Mouse (Mus musculus) midbrain, embryonic 14.5 days (tissue): ENCODE results near the gene Nipal3. TPM values are rescaled to one million over a fixed set of nuclear protein-coding genes. Genes with fewer than 3 reads are reported as not detected.
A peak's percentile ranks its signal among the peaks of the same experiment; 100 is the strongest.

Source experiments
- ATAC-seq: fragments of 200-750 bp; cut with Nextera tagmentation; 2 replicates; pipeline ENCODE4 v1.8.0; 2017; ENCODE audit warnings: moderate number of reproducible peaks, moderate library complexity; ENCODE audit not compliant: low FRiP score, low TSS enrichment
- DNase-seq: peaks from one replicate; pipeline ENCODE4 v3.0.0-alpha.2; 2015
- H3K27ac ChIP-seq: fragments of 300-500 bp; sonication (generic); replicated peaks from 2 replicates; pipeline ENCODE4 v1.5.1; 2014; ENCODE audit warnings: mild to moderate bottlenecking, low read depth, low read length, moderate library complexity
- H3K27me3 ChIP-seq: fragments of 300-500 bp; sonication (generic); 2 replicates; pipeline ENCODE4 v1.6.1; 2014; ENCODE audit warnings: low read length, control low read depth, mixed read lengths; ENCODE audit not compliant: control insufficient read depth, insufficient read depth
- H3K36me3 ChIP-seq: fragments of 300-500 bp; sonication (generic); 2 replicates; pipeline ENCODE4 v1.6.1; 2014; ENCODE audit warnings: low read length, control low read depth; ENCODE audit not compliant: control insufficient read depth, insufficient read depth
- H3K4me1 ChIP-seq: fragments of 300-500 bp; sonication (generic); 2 replicates; pipeline ENCODE4 v1.6.1; 2014; ENCODE audit warnings: mild to moderate bottlenecking, antibody characterized with exemption, low read length, control low read depth; ENCODE audit not compliant: control insufficient read depth, insufficient read depth
- H3K4me2 ChIP-seq: fragments of 300-500 bp; sonication (generic); 2 replicates; pipeline ENCODE4 v1.6.1; 2014; ENCODE audit warnings: mild to moderate bottlenecking, low read length, moderate library complexity
- H3K4me3 ChIP-seq: fragments of 300-500 bp; sonication (generic); replicated peaks from 2 replicates; pipeline ENCODE4 v1.5.1; 2014; ENCODE audit warnings: low read depth, low read length
- H3K9ac ChIP-seq: fragments of 300-500 bp; sonication (generic); replicated peaks from 2 replicates; pipeline ENCODE4 v1.6.1; 2014; ENCODE audit warnings: mild to moderate bottlenecking, low read length, moderate library complexity
- H3K9me3 ChIP-seq: fragments of 300-500 bp; sonication (generic); 2 replicates; pipeline ENCODE4 v1.6.1; 2016; ENCODE audit warnings: low read length, control low read depth, mixed read lengths; ENCODE audit not compliant: control insufficient read depth
- WGBS: fragments of 180-500 bp; shearing (Covaris S2); extraction: QIAGEN DNeasy Blood & Tissue Kit; methylation state at CpG from one replicate; pipeline ENCODE4 v1.1.7; 2014; 5-methylcytosine and 5-hydroxymethylcytosine counted together
- polyA plus RNA-seq: library from polyadenylated mRNA; unstranded; fragments of >200 nt; fragmentation: Nextera tagmentation; extraction: Ambion mirVana; gene quantifications from 2 replicates; pipeline ENCODE4 v1.2.1, GENCODE M21; 2014

Gene Nipal3
- polyA plus RNA-seq, 1 experiment from 2014 or later, result 7.7 TPM

GRCm38 (mm10) chr4:135420416-135420815 is 74.4 kb downstream of the Nipal3 start:
- no peak overlapping the region for H3K9ac ChIP-seq
- no peak overlapping the region for H3K4me3 ChIP-seq
- H3K36me3 ChIP-seq, result peaks cover 60% of the 10 kb centered on the region
- H3K4me2 ChIP-seq, result no peak overlapping the region
- no peaks in the 10 kb centered on the region for H3K4me1 ChIP-seq
- H3K27ac ChIP-seq, result no peak overlapping the region
- ATAC-seq, result no peak
- H3K27me3 ChIP-seq, result no peaks in the 10 kb centered on the region
- no peaks in the 10 kb centered on the region for H3K9me3 ChIP-seq
- no peak for DNase-seq
- 82% methylated on average over 11 of the region's 11 CpGs for WGBS

- Histone ChIP-seq H3K9ac (no peak overlapping the region), H3K27me3 (no peaks in the 10 kb centered on the region), H3K27ac (no peak overlapping the region), H3K4me1 (no peaks in the 10 kb centered on the region), H3K4me3 (no peak overlapping the region), H3K4me2 (no peak overlapping the region), H3K36me3 (peaks cover 61% of the 10 kb centered on the region), H3K9me3 (no peaks in the 10 kb centered on the region)
- DNase-seq (no peak), ATAC-seq (no peak)
- WGBS, result 90% methylated on average over 21 of the region's 21 CpGs
These were observed 74.8 kb downstream of the Nipal3 start for GRCm38 (mm10) chr4:135419996-135420395.

- Histone ChIP-seq H3K27ac (no peak overlapping the region), H3K9ac (no peak overlapping the region), H3K4me3 (no peak overlapping the region), H3K36me3 (peaks cover 54% of the 10 kb centered on the region), H3K4me2 (no peak overlapping the region), H3K9me3 (no peaks in the 10 kb centered on the region), H3K27me3 (no peaks in the 10 kb centered on the region), H3K4me1 (no peaks in the 10 kb centered on the region)
- 94% methylated on average over 21 of the region's 21 CpGs for WGBS
- no peak for DNase-seq
- no peak for ATAC-seq
These were observed 78.5 kb downstream of the Nipal3 start for GRCm38 (mm10) chr4:135416367-135416766.

- no peaks in the 10 kb centered on the region for H3K9me3 ChIP-seq
- H3K27ac ChIP-seq, result no peak overlapping the region
- H3K4me2 ChIP-seq, result no peak overlapping the region
- peaks cover 38% of the 10 kb centered on the region for H3K36me3 ChIP-seq
- WGBS, result 82% methylated on average over 8 of the region's 8 CpGs
- DNase-seq (no peak), ATAC-seq (no peak)
- no peaks in the 10 kb centered on the region for H3K27me3 ChIP-seq
- no peak overlapping the region for H3K4me3 ChIP-seq
- no peak overlapping the region for H3K9ac ChIP-seq
- no peaks in the 10 kb centered on the region for H3K4me1 ChIP-seq
These were observed 81.3 kb downstream of the Nipal3 start for GRCm38 (mm10) chr4:135413491-135413890.

- DNase-seq (peak; percentile 79), ATAC-seq (no peak)
- H3K27ac ChIP-seq, result no peak overlapping the region
- no peaks in the 10 kb centered on the region for H3K27me3 ChIP-seq
- no peaks in the 10 kb centered on the region for H3K4me1 ChIP-seq
- H3K4me3 ChIP-seq, result no peak overlapping the region
- no peak overlapping the region for H3K9ac ChIP-seq
- H3K4me2 ChIP-seq, result no peak overlapping the region
- peaks cover 30% of the 10 kb centered on the region for H3K36me3 ChIP-seq
- WGBS, result 40% methylated on average over 4 of the region's 4 CpGs
- H3K9me3 ChIP-seq, result no peaks in the 10 kb centered on the region
These were observed 83.2 kb downstream of the Nipal3 start for GRCm38 (mm10) chr4:135411633-135412032.

GRCm38 (mm10) chr4:135406180-135406579 is 88.7 kb downstream of the Nipal3 start:
- Histone ChIP-seq H3K9me3 (no peaks in the 10 kb centered on the region), H3K9ac (no peak overlapping the region)
- DNase-seq, result no peak

GRCm38 (mm10) chr4:135404916-135405315 is 89.9 kb downstream of the Nipal3 start:
- Histone ChIP-seq H3K9ac (no peak overlapping the region), H3K4me1 (no peaks in the 10 kb centered on the region), H3K36me3 (no peaks in the 10 kb centered on the region), H3K27ac (no peak overlapping the region), H3K4me3 (no peak overlapping the region), H3K9me3 (no peaks in the 10 kb centered on the region), H3K4me2 (no peak overlapping the region), H3K27me3 (0 out of 2 replicates have a peak, but pooled peaks cover 3% of the 10 kb centered on the region)
- no peak for DNase-seq
- WGBS, result 93% methylated on average over 2 of the region's 2 CpGs
- no peak for ATAC-seq

More at GRCm38 (mm10) chr4:135406180-135406579, 88.7 kb downstream of the Nipal3 start:
- H3K4me3 ChIP-seq, result no peak overlapping the region
- H3K4me2 ChIP-seq, result no peak overlapping the region
- H3K27ac ChIP-seq, result no peak overlapping the region
- 66% methylated on average over 5 of the region's 5 CpGs for WGBS
- H3K4me1 ChIP-seq, result no peaks in the 10 kb centered on the region
- H3K27me3 ChIP-seq, result no peaks in the 10 kb centered on the region
- no peak for ATAC-seq
- no peaks in the 10 kb centered on the region for H3K36me3 ChIP-seq

- no peak overlapping the region for H3K4me3 ChIP-seq
- H3K4me1 ChIP-seq, result no peaks in the 10 kb centered on the region
- H3K9me3 ChIP-seq, result no peaks in the 10 kb centered on the region
- DNase-seq (no peak), ATAC-seq (no peak)
- WGBS, result 80% methylated on average over 10 of the region's 10 CpGs
- no peak overlapping the region for H3K4me2 ChIP-seq
- H3K27ac ChIP-seq, result no peak overlapping the region
- peaks cover 9% of the 10 kb centered on the region; the same call in 1 of the 2 replicates for H3K27me3 ChIP-seq
- H3K36me3 ChIP-seq, result no peaks in the 10 kb centered on the region
- no peak overlapping the region for H3K9ac ChIP-seq
These were observed 90.8 kb downstream of the Nipal3 start for GRCm38 (mm10) chr4:135404048-135404447.

GRCm38 (mm10) chr4:135401881-135402280 is 93.0 kb downstream of the Nipal3 start:
- peaks cover 29% of the 10 kb centered on the region for H3K27me3 ChIP-seq
- H3K36me3 ChIP-seq, result no peaks in the 10 kb centered on the region
- H3K4me1 ChIP-seq, result no peaks in the 10 kb centered on the region
- no peak overlapping the region for H3K4me3 ChIP-seq
- no peak overlapping the region for H3K4me2 ChIP-seq
- WGBS, result 15% methylated on average over 7 of the region's 7 CpGs
- DNase-seq, result peak; percentile 24
- H3K9me3 ChIP-seq, result no peaks in the 10 kb centered on the region
- no peak for ATAC-seq
- H3K9ac ChIP-seq, result no peak overlapping the region
- no peak overlapping the region for H3K27ac ChIP-seq
